ENCODE assay signal across 12 mouse cellular contexts in genomic region chr5:29484965-29485940, GRCm38 (mm10). TPM values are rescaled to one million over a fixed set of nuclear protein-coding genes. Genes with fewer than 3 reads are reported as not detected.
DNase-seq lines count a peak whose midpoint lies in the region; ATAC-seq and TF ChIP-seq lines count a peak whose summit lies in the region.
"Had no signal": no experiment of that assay in that cellular context is flagged by ENCODE, and none has a peak within 500 bp of the region (broad histone marks: within the 10 kb centered on the region; RNA-seq: fewer than 3 reads in every experiment).

No protein-coding gene starts in this region.

- 0 out of 2 replicates have a peak, but pooled peaks cover 3% of the 10 kb centered on the region for H3K4me1 ChIP-seq in heart, embryonic 16.5 days (ENCODE audit: control insufficient read depth, insufficient read depth, low read length)
- H3K4me1 ChIP-seq in CH12.LX (ENCODE audit: control insufficient read depth in 1 of 2, insufficient read depth in 2 of 2), result peaks cover 12 to 58% of the 10 kb centered on the region in 2 experiments
- H3K4me1 ChIP-seq in intestine, embryonic 14.5 days (replicated peaks; ENCODE audit: control insufficient read depth, insufficient read depth, low read length), result no peaks in the 10 kb centered on the region

- H3K36me3 ChIP-seq in heart, embryonic 16.5 days (ENCODE audit: control insufficient read depth, insufficient read depth), result no peaks in the 10 kb centered on the region
- no peaks in the 10 kb centered on the region for H3K36me3 ChIP-seq in CH12.LX (replicated peaks in 1 of 2; ENCODE audit: control insufficient read depth in 1 of 2, insufficient read depth in 1 of 2, low read length in 1 of 2)
- no peaks in the 10 kb centered on the region for H3K36me3 ChIP-seq in intestine, embryonic 14.5 days (ENCODE audit: control insufficient read depth, insufficient read depth, low read length)
- H3K36me3 ChIP-seq: embryonic facial prominence, embryonic 15.5 days; kidney, embryonic 15.5 days had no signal

- no peak overlapping the region for H3K9ac ChIP-seq in heart, embryonic 16.5 days (ENCODE audit: low read length)
- no peak overlapping the region for H3K9ac ChIP-seq in CH12.LX (ENCODE audit: insufficient read depth, low read depth)
- no peak overlapping the region for H3K9ac ChIP-seq in intestine, embryonic 14.5 days (ENCODE audit: low read length)
- H3K9ac ChIP-seq: embryonic facial prominence, embryonic 15.5 days; kidney, embryonic 15.5 days had no signal

- DNase-seq in heart, adult 8-10 months (ENCODE audit: low spot score), result no peak
- DNase-seq in CH12.LX (ENCODE audit: extremely low read depth) (peak; percentile 24), ZHBTc4 (ENCODE audit: low read depth, low spot score) (peak; percentile 45)
- DNase-seq in intestine, embryonic 14.5 days (ENCODE audit: low spot score), result peak; percentile 70
- no peak for DNase-seq in layer of hippocampus, adult 9-11 months
- DNase-seq in ovary, postnatal 10 days (ENCODE audit: low spot score), result no peak

- no peak for TF ChIP-seq CTCF in CH12.LX (conservative IDR thresholded peaks at IDR 0.05 in 1 of 2, IDR thresholded peaks at IDR 0.05 in 1 of 2; ENCODE audit: low read depth in 2 of 2, low read length in 2 of 2)

- ATAC-seq in heart, embryonic 16.5 days (replicated peaks; ENCODE audit: extremely low read depth, insufficient read depth, low FRiP score), result no peak
- ATAC-seq in intestine, embryonic 14.5 days (replicated peaks; ENCODE audit: low FRiP score, low TSS enrichment, low read depth), result no peak
- no peak for ATAC-seq in inflammation-experienced regulatory T-cells, adult 6 months

- no peak for TF ChIP-seq RAD21 in CH12.LX (IDR thresholded peaks at IDR 0.05; ENCODE audit: low read depth, low read length)

- dilution Hi-C loops in CH12.LX (cut with MboI; ENCODE audit: extremely low pct_ligation_motif_present, extremely low pct_unique_long_range_greater_than_20kb, low sequenced_read_pairs), result no loop called here

- H3K4me2 ChIP-seq in heart, embryonic 16.5 days (ENCODE audit: low read depth, low read length), result peak overlapping the region; percentile 10; the same call in 1 of the 2 replicates
- H3K4me2 ChIP-seq in CH12.LX (ENCODE audit: insufficient read depth, low read depth, poor library complexity, severe bottlenecking), result peak overlapping the region; percentile 30; the same call in 1 of the 2 replicates
- peak overlapping the region; percentile 22; the same call in 1 of the 2 replicates for H3K4me2 ChIP-seq in intestine, embryonic 14.5 days (ENCODE audit: low read length)
- H3K4me2 ChIP-seq: embryonic facial prominence, embryonic 15.5 days; kidney, embryonic 15.5 days; liver, embryonic 11.5 days had no signal

- no peaks in the 10 kb centered on the region for H3K9me3 ChIP-seq in heart, embryonic 16.5 days (replicated peaks; ENCODE audit: control insufficient read depth, low read length)
- H3K9me3 ChIP-seq in CH12.LX (replicated peaks; ENCODE audit: low read length), result no peaks in the 10 kb centered on the region
- no peaks in the 10 kb centered on the region for H3K9me3 ChIP-seq in intestine, embryonic 14.5 days (ENCODE audit: control insufficient read depth, low read length)
- H3K9me3 ChIP-seq: embryonic facial prominence, embryonic 15.5 days; kidney, embryonic 15.5 days had no signal

- no peak overlapping the region for H3K27ac ChIP-seq in heart, embryonic 16.5 days (ENCODE audit: low read length)
- peak overlapping the region; percentile 5; the same call in 1 of the 2 replicates for H3K27ac ChIP-seq in CH12.LX (ENCODE audit: insufficient read depth, low read depth)
- no peak overlapping the region for H3K27ac ChIP-seq in intestine, embryonic 14.5 days (ENCODE audit: low read depth)
- H3K27ac ChIP-seq: embryonic facial prominence, embryonic 15.5 days; kidney, embryonic 15.5 days had no signal

- H3K79me2 ChIP-seq in CH12.LX (replicated peaks; ENCODE audit: control insufficient read depth, extremely low read depth, insufficient read depth, poor library complexity, severe bottlenecking), result no peaks in the 10 kb centered on the region

- no peak for TF ChIP-seq EP300 in CH12.LX (IDR thresholded peaks at IDR 0.05; ENCODE audit: low read length)

- in situ Hi-C loops in CH12.LX (cut with MboI; ENCODE audit: low pct_ligation_motif_present, low pct_unique_long_range_greater_than_20kb, low sequenced_read_pairs), result no loop called here

- H3K4me3 ChIP-seq in heart, embryonic 16.5 days (ENCODE audit: low read length), result 0 out of 2 replicates have a peak overlapping the region, but pooled peaks have one; percentile 17
- H3K4me3 ChIP-seq in CH12.LX (replicated peaks in 1 of 3; ENCODE audit: low read depth in 2 of 3, low read length in 2 of 3, poor library complexity in 1 of 3), result peak overlapping the region in 1 of 3 experiments; percentile 15
- H3K4me3 ChIP-seq in intestine, embryonic 14.5 days (ENCODE audit: low read depth, low read length), result no peak overlapping the region
- H3K4me3 ChIP-seq: embryonic facial prominence, embryonic 15.5 days; kidney, embryonic 15.5 days had no signal

- no peak for TF ChIP-seq POLR2A in CH12.LX (IDR thresholded peaks at IDR 0.05; ENCODE audit: low read depth, low read length)

- H3K27me3 ChIP-seq in heart, embryonic 16.5 days (ENCODE audit: control insufficient read depth, insufficient read depth, low read length), result peaks cover 90% of the 10 kb centered on the region
- H3K27me3 ChIP-seq in CH12.LX (replicated peaks), result no peaks in the 10 kb centered on the region
- H3K27me3 ChIP-seq in intestine, embryonic 14.5 days (replicated peaks; ENCODE audit: control insufficient read depth, insufficient read depth, low read length), result peaks cover 100% of the 10 kb centered on the region

- WGBS in heart, embryonic 16.5 days, result 4% methylated on average over 38 of the region's 38 CpGs
- 6% methylated on average over 38 of the region's 38 CpGs for WGBS in intestine, embryonic 14.5 days

TF ChIP-seq in CH12.LX, 34 proteins besides CTCF, POLR2A, EP300 and RAD21:
- TF ChIP-seq HCFC1 (IDR thresholded peaks at IDR 0.05; ENCODE audit: low read depth, low read length) (no peak), GABPA (IDR thresholded peaks at IDR 0.05; ENCODE audit: insufficient replicate concordance, low read depth, low read length) (no peak), ZC3H11A (IDR thresholded peaks at IDR 0.05; ENCODE audit: low read depth, low read length) (no peak), CHD1 (IDR thresholded peaks at IDR 0.05; ENCODE audit: low read depth, low read length) (no peak)

RNA-seq across cellular contexts. Expression of gene Mnx1, which starts 7.0 kb away (rescaled TPM):
- not detected in 2 replicates for polyA plus RNA-seq in heart, embryonic 16.5 days (2015; fragmentation: Nextera tagmentation; extraction: Ambion mirVana)
- total RNA-seq in heart, adult 8-10 months (2022), result not detected
- total RNA-seq in CH12.LX (2012; rRNA removed), result 0.21 TPM in 1 of 2 replicates, not detected in the other
- not detected in 2 replicates for total RNA-seq in CH12.LX (2014; rRNA removed)
- polyA plus RNA-seq in CH12.LX (2012; ENCODE audit: insufficient read length, low read depth), result 0.11 TPM in 1 of 2 replicates, not detected in the other
- polyA plus RNA-seq in intestine, embryonic 14.5 days (2014; fragmentation: Nextera tagmentation; extraction: Ambion mirVana), result 1.8 and 2.7 TPM in 2 replicates
- polyA plus RNA-seq in inflammation-experienced regulatory T-cells, adult 6 months (2017; shearing (Covaris generic)), result not detected
- polyA plus RNA-seq: kidney, embryonic 15.5 days; urinary bladder, adult 2 months had no signal

RNA-seq across cellular contexts. Expression of gene Nom1, which starts 50.8 kb away (rescaled TPM):
- 19.0 and 19.1 TPM in 2 replicates for polyA plus RNA-seq in heart, embryonic 16.5 days (2015; fragmentation: Nextera tagmentation; extraction: Ambion mirVana)
- 10 to 100 TPM; 13.4 to 20.9 (median 16.2) TPM for total RNA-seq in heart, adult 8-10 months (2022)
- total RNA-seq in CH12.LX (2012; rRNA removed) (23.7 and 38.4 TPM in 2 replicates), CH12.LX (2014; rRNA removed) (30.6 and 36.3 TPM in 2 replicates)
- 28.6 and 33.1 TPM in 2 replicates for polyA plus RNA-seq in CH12.LX (2012; ENCODE audit: insufficient read length, low read depth)
- 26.2 and 34.0 TPM in 2 replicates for polyA plus RNA-seq in intestine, embryonic 14.5 days (2014; fragmentation: Nextera tagmentation; extraction: Ambion mirVana)
- polyA plus RNA-seq in inflammation-experienced regulatory T-cells, adult 6 months (2017; shearing (Covaris generic)), result 10 to 100 TPM in 2 of 3 experiments, 1 to 10 TPM in 1; 7.8 to 14.4 (median 11.4) TPM

Comparison
In these comparisons a context has a peak if more than half of its experiments do, and no peak if none do; other contexts are left out.
1. DNase-seq: peak in CH12.LX (single experiment), ZHBTc4 (single experiment) and intestine, embryonic 14.5 days (single experiment); none in heart, adult 8-10 months (single experiment), layer of hippocampus, adult 9-11 months (single experiment) and ovary, postnatal 10 days (single experiment).
2. Peak in every context shown above with its lines, with median percentiles within 50 percentile points of each other: H3K4me2 ChIP-seq.